Mouse (Mus musculus) kidney, adult 2 months (tissue): ENCODE data around the gene Ccdc191.
A peak's percentile ranks its signal among the peaks of the same experiment; 100 is the strongest.

Experiments used
- CTCF ChIP-seq: fragments of 200-500 bp; conservative IDR thresholded peaks from 2 replicates; pipeline ENCODE4 v1.5.1; 2011; ENCODE audit warnings: low read depth, mild to moderate bottlenecking, control low read depth, low read length, moderate library complexity, mixed read lengths; ENCODE audit not compliant: insufficient read depth, insufficient read length
- POLR2A ChIP-seq: fragments of 200-500 bp; IDR thresholded peaks from one replicate; pipeline ENCODE4 v1.6.1; 2011; ENCODE audit warnings: low read depth, low read length, control low read depth

GRCm38 (mm10) chr16:43908881-43909280 is 19.3 kb downstream of the Ccdc191 start:
- TF ChIP-seq CTCF (peak; percentile 49), POLR2A (no peak)
